Mouse (Mus musculus) left cerebral cortex, adult 18-20 months (tissue): ENCODE results near the gene Cfap44. TPM values are rescaled to one million over a fixed set of nuclear protein-coding genes. Genes with fewer than 3 reads are reported as not detected.

Experiments used
- DNase-seq, 2 experiments: peaks; one replicate each; pipeline ENCODE4 v3.0.0; 2021 to 2022; ENCODE audit warnings: low spot score in 2 of 2, mixed read lengths in 1 of 2
- long read RNA-seq, 2 experiments: library from polyadenylated mRNA; stranded (forward); transcript quantifications; one replicate each; pipeline ENCODE4 v2.0.0; 2021
- total RNA-seq, 2 experiments: library from RNA; stranded (reverse); gene quantifications; 2 replicates each; pipeline ENCODE4 v1.2.3; 2021

Cfap44 gene
- total RNA-seq, result 1 to 10 TPM; 3.8 to 4.0 TPM
- long read RNA-seq, experiment 1, full-length matches to known transcripts, result 1 of 4 reads
- long read RNA-seq, experiment 1, partial matches to known transcripts, result 1 of 4 reads
- long read RNA-seq, experiment 1, other reads (novel, unspliced or antisense), result 2 of 4 reads
- long read RNA-seq, experiment 2, result 0 reads

GRCm38 (mm10) chr16:44394577-44395243, at the start of gene Cfap44:
Gene Cfap44, plus strand, starts transcription at chr16:44394796.
- peak; percentile 83 to 88 for DNase-seq

- DNase-seq, result peak; percentile 95 to 97
Observed at GRCm38 (mm10) chr16:44347071-44347901, 47.3 kb upstream of the Cfap44 start, which contains the start of gene Spice1. Gene Spice1, plus strand, starts transcription at chr16:44347121.

- DNase-seq, result no peak
Observed at GRCm38 (mm10) chr16:44349801-44350397, 44.7 kb upstream of the Cfap44 start.

GRCm38 (mm10) chr16:44356291-44356690, 38.3 kb upstream of the Cfap44 start:
- no peak for DNase-seq

GRCm38 (mm10) chr16:44357571-44358268, 36.9 kb upstream of the Cfap44 start:
- DNase-seq, result no peak

- peak; percentile 17 to 18 for DNase-seq
Observed at GRCm38 (mm10) chr16:44361921-44362890, 32.4 kb upstream of the Cfap44 start.

- no peak for DNase-seq
Observed at GRCm38 (mm10) chr16:44365522-44365921, 29.1 kb upstream of the Cfap44 start.

- no peak for DNase-seq
Observed at GRCm38 (mm10) chr16:44375459-44375858, 19.1 kb upstream of the Cfap44 start.

- no peak for DNase-seq
Observed at GRCm38 (mm10) chr16:44380006-44380405, 14.6 kb upstream of the Cfap44 start.

- no peak for DNase-seq
Observed at GRCm38 (mm10) chr16:44381578-44381977, 13.0 kb upstream of the Cfap44 start.

- DNase-seq, result no peak
Observed at GRCm38 (mm10) chr16:44383549-44383948, 11.0 kb upstream of the Cfap44 start.

GRCm38 (mm10) chr16:44384251-44384650, 10.3 kb upstream of the Cfap44 start:
- DNase-seq, result no peak

- DNase-seq, result peak; percentile 68 to 70
Observed at GRCm38 (mm10) chr16:44391877-44392548, 2.6 kb upstream of the Cfap44 start.

GRCm38 (mm10) chr16:44404933-44405332, 10.3 kb downstream of the Cfap44 start:
- DNase-seq, result no peak

GRCm38 (mm10) chr16:44407211-44407610, 12.6 kb downstream of the Cfap44 start:
- DNase-seq, result no peak

- no peak for DNase-seq
Observed at GRCm38 (mm10) chr16:44408290-44408689, 13.7 kb downstream of the Cfap44 start.

GRCm38 (mm10) chr16:44410176-44410575, 15.6 kb downstream of the Cfap44 start:
- DNase-seq, result no peak

GRCm38 (mm10) chr16:44417596-44417995, 23.0 kb downstream of the Cfap44 start:
- peak in 1 of 2 experiments; percentile 5 for DNase-seq

- DNase-seq, result no peak
Observed at GRCm38 (mm10) chr16:44421735-44422134, 27.1 kb downstream of the Cfap44 start.
